Mouse (Mus musculus): ENCODE measurements around the gene Retreg1.

Gene Retreg1

DNA sequence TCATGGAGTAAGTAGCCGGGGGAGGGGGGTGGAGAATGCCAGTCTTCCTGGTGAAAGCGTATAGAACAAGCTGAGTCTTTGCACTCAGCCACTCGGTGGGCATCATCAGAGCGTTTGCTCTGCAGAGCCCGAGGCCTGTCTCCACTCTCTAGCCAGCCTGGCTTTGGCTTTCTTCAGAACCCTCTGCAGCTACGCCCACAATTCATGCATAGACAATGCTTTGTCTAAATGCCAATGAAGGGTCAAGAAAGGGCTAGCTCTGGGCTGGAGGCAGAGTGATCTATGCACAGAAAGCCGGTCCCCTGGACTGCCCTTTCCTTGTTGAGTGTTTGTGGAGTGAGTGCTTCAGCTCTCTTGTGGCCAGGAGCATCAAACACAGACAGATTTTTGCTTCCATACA, 34.8 kb downstream of the Retreg1 start:
- CTCF ChIA-PET = interaction anchor here (0.6 kb wide), 1 partner anchor 72 kb away, joined by 3 read pairs; no protein-coding TSS in a partner anchor

DNA sequence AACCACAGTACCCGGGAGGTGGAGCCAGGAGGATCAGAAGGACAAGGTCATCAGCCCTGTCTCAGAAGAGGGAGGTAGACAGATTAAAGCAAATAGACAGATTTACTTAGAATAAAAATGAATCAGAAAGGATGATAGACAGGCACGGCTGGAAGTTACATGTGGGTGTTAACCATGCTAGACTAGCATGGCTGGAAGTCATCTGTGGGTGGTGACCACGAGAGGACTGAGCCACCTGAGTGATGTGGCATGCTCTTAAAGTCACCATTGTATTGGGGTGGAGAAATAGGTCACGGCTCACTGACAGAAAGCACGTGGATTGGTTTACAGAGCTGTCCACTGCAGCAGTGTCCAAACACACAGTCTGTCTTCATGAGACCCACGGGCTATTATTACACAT, 36.2 kb downstream of the Retreg1 start:
- CTCF ChIA-PET = no interaction called here

DNA sequence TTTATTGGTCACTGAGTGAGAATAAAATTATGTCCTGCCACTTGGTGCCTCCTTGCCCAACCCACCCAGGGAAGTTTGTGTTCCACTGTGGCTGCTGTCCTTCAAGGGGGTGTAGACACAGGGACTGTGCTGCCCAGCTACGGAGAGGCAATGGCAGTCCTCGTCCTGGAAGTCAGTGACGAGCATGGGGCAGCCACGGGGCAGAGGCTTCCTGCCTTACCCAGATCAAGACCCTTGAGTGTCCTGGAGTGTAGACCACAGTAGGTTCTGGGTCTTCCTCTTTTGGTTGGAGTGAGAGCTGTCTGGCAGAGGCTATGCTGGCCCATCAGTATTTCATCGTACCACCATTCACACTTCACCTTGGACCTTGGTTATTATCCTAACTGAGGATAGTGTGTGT, 37.2 kb downstream of the Retreg1 start:
- CTCF ChIA-PET = no interaction called here

- CTCF ChIA-PET = no interaction called here
Measured at GRCm38 (mm10) chr15:25882002-25882401, 39.0 kb downstream of the Retreg1 start.

- CTCF ChIA-PET = no interaction called here
Measured at GRCm38 (mm10) chr15:25884416-25884958, 41.5 kb downstream of the Retreg1 start.

DNA sequence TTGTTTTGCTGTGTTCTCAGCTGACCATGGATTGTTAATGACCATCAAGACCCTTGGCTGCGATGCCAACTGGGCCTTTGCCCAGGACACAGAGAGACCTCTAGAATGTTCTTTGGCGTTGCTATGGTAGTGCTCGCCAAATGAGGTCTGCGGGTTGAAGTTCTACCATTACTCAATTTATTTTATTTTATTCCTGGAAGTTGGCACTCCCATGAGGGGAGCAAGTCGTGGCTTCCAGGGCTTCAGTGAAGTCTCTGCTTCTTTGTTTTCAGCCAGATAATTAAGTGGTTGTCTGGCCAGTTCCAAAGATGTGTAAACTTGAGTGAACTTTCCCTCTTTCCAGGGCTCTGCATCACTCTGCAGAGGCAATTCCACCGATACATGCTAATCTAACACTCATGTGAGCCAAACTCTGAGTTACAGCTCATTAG, 43.6 kb downstream of the Retreg1 start:
- CTCF ChIA-PET = no interaction called here

DNA sequence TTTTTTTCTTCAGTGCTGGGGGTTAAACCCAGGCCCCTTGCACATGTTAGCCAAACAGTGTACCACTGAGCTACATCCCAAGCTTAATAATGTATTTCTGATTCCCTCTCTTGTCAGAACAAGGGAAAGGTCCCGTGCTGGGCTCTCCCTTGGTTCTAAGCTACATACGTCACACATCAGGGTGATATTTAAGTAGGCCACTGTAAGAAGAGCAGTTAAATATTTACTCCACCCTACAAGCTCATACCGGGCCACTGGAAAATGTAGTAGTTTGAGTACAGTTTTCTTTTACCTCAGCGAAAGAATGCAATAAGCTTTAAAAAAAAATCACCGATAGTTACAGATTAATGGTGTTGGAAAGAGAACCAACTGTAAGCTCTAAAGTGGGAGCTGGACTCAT, 46.9 kb downstream of the Retreg1 start:
- CTCF ChIA-PET = interaction anchor here (0.7 kb wide), 2 partner anchors 35 to 110 kb away, joined by 4 to 7 read pairs; no protein-coding TSS in a partner anchor

DNA sequence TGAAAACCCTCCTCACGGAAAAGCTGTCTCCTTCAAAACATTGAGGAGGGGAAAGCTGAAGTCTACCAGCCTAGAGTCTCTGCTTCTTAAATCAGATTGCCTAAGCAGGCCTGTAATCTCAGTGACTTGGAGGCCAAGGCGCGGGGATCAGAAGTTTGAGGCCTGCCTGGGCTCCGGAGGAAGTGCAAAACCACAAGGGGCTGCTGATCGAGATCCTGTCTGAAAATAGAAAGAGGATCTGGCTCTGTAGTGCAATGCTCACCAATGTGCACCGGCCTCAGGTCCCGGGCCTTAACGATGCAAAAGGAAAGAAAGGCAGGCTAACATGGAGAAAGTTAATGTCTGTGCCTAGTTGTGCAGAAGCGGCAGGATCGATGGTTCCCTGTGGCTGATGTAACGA, 48.6 kb downstream of the Retreg1 start:
- CTCF ChIA-PET = interaction anchor here (0.6 kb wide), 1 partner anchor 48 kb away, joined by 3 read pairs; no protein-coding TSS in a partner anchor

GRCm38 (mm10) chr15:25893327-25893726, 50.3 kb downstream of the Retreg1 start:
- CTCF ChIA-PET = interaction anchor here (0.5 kb wide), 1 partner anchor 95 kb away, joined by 3 read pairs; no protein-coding TSS in a partner anchor

DNA sequence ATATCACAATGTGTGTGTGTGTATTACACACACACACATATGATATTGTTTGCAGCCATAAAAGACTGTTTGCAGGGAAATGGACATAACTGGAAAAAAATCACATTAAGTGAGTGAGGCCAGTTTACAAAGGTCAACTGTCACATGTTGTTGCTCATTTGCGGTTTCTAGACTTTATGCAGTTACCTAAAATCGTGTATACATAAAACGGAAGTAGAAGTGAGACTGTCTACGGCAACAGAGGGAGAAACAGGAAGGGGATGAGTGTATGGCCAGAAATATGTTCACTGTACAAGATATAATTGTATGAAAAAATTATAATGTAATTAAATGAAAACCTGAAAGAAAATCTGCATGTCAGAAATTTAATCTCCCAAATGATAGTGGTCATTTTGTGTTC, 53.8 kb downstream of the Retreg1 start:
- CTCF ChIA-PET = no interaction called here

GRCm38 (mm10) chr15:25897617-25898016, 54.6 kb downstream of the Retreg1 start:
- CTCF ChIA-PET = interaction anchor here (0.5 to 1.5 kb wide), 4 partner anchors 16 to 85 kb away, joined by 3 to 5 read pairs (median 3); no protein-coding TSS in a partner anchor

DNA sequence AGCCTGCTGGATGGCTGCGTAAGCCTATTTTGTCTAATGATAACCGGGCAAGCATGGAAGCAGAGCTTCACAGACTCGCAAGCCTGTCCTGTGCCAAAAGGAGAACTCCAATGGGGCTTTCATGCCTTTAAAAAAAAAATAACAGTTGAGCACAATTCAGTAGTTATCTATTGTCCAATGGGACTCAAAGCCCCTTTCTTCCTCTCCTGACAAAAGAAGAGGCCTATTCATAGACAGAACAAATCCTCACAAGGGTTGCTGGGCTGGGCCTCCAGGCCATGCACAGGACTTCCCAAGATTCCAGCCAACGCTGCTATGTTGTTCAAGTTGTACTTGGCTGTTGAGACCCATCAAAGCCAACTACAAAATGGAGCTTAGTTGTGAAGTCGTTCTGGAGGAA, 56.0 kb downstream of the Retreg1 start:
- CTCF ChIA-PET = interaction anchor here (1.5 kb wide), 1 partner anchor 87 kb away, joined by 3 read pairs; no protein-coding TSS in a partner anchor

DNA sequence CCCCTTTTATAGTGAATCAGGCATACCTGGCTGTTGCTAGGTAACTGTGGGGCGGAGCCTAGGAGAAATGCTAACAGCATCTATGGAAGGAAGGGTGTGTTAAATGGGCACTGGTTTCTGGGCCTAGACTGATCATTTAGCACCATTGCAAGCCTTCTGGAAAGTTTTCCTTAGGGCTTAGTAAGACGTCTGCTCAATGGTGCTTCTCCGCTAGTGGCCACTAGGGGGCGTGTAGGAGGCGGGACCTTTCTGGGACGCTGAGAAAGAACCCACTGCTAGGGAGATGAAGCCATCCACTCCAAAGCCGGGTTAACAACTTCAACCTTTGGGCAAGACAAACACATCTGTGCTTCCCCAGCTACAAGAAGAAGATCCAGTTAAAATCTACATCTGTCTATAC, 57.6 kb downstream of the Retreg1 start:
- CTCF ChIA-PET = interaction anchor here (0.7 to 0.9 kb wide), 2 partner anchors 34 to 89 kb away, joined by 3 to 6 read pairs; no protein-coding TSS in a partner anchor

DNA sequence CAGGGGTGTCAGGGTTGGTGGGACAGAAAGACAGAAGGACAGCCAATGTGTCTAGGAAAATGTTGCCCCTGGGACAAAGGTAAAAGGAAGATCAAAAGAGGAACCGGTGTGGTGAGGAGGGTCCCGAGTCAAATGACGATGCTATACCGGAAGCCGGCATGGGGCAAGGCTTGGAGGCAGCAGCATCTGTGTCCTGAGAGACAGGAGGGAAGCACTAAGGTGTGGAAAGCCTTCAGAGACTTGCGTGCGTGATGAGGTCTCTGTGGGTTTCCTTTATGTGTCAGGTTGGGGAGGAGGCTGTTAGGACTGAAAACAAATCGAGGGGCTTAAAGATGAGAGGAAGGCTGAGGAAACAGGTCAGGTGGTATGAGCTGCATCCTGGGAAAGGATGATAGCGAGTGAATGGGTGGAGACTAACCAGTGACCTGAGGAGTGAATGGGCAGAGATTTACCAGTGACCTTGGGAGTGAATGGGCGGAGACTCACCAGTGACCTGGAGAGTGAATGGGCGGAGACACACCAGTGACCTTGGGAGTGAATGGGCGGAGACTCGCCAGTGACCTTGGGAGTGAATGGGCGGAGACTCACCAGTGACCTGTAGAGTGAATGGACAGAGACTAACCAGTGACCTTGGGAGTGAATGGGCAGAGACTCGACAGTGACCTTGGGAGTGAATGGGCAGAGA, 60.1 kb downstream of the Retreg1 start:
- CTCF ChIA-PET = no interaction called here

DNA sequence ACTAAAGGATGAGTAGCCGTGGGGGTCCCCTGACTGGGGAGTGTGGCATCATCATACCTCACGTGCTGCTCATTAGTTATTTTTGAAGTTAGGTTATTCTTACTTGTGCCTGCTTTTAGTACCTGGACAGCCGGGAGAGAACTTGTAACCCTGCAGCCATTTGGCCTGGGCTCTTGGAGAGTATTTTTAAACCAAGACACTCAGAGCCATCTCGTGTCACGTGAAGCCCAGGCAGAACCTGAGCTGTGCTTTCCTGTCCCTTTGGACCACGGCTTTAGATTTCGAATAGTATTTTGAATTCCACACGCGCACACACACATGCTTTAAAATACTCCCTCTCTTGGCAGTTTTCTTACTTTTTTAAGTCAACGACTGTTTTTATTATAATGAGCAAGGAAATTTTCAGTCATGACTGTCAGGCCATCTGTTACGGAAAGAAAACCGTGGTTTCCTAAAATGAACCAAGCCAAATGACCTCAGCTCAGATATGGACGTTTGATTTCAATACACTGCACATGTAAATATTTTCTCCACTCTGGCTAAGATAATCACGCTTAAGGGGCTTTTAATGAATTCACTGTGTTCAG, 61.5 kb downstream of the Retreg1 start:
- CTCF ChIA-PET = interaction anchor here (0.8 kb wide), 1 partner anchor 98 kb away, joined by 3 read pairs; no protein-coding TSS in a partner anchor

GRCm38 (mm10) chr15:25909783-25910494, 67.0 kb downstream of the Retreg1 start:
- CTCF ChIA-PET = no interaction called here

GRCm38 (mm10) chr15:25910495-25910865, 67.5 kb downstream of the Retreg1 start:
- CTCF ChIA-PET = no interaction called here

GRCm38 (mm10) chr15:25910924-25911323, 67.9 kb downstream of the Retreg1 start:
- CTCF ChIA-PET = interaction anchor here (1.1 kb wide), 1 partner anchor 70 kb away, joined by 3 read pairs; no protein-coding TSS in a partner anchor

- CTCF ChIA-PET = no interaction called here
Measured at GRCm38 (mm10) chr15:25912911-25913310, 69.9 kb downstream of the Retreg1 start.

DNA sequence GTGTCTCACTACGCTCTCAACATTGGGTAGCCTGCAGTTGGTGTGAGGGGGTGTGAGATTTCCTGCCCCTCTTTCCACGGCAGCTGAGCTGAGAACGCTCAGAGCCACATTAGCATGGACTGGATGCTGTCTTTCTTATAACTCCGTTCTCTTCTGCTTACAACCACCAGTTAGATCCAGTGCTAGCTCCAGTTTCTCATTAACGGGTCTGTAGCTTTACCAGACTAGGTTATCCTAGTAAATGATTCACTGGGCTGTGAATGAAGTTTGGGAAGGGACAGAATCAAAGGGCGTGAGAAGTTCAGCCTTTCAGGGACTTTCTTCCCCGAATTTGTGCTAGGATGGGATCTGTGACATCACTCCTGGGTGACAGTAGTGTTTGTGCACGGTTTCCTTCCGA, 70.7 kb downstream of the Retreg1 start:
- CTCF ChIA-PET = no interaction called here

DNA sequence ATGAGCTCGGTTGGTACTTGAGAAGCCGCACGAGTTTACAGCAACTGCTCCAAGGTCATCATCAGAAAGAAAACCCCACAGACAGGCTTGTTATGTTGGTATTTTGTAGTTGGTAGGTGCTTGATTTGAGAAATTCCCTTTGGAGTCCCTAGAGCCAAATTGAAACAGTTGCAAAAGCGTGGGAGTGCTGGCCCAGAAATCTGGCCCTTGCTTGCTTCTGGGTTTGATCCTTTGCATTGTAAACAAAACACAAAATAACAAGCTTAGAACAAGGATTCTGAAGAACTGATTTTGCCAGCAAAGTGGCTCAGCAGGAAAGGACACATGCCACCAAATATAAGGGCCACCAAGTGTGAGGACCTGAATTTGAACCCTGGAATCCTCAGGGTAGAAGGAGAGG, 71.2 kb downstream of the Retreg1 start:
- CTCF ChIA-PET = interaction anchor here (1.0 kb wide), 1 partner anchor 9 kb away, joined by 3 read pairs; no protein-coding TSS in a partner anchor

- CTCF ChIA-PET = interaction anchor here (1.0 kb wide), 1 partner anchor 10 kb away, joined by 3 read pairs; no protein-coding TSS in a partner anchor
Measured at GRCm38 (mm10) chr15:25915013-25915412, 72.0 kb downstream of the Retreg1 start.

Measured in spleen, embryonic (tissue).